In genomic region chr11:88172601-88173325, GRCm38 (mm10) we compare ENCODE assay signal across 8 mouse cellular contexts. TPM values are rescaled to one million over a fixed set of nuclear protein-coding genes. Genes with fewer than 3 reads are reported as not detected.
DNase-seq lines count a peak whose midpoint lies in the region; ATAC-seq and TF ChIP-seq lines count a peak whose summit lies in the region.

No protein-coding gene starts in this region.

- DNase-seq in 3T3-L1 (ENCODE audit: low read depth, low spot score): peak; percentile 88
- DNase-seq in adrenal gland, postnatal 36 days: peak; percentile 65 to 79
- peak; percentile 62 to 75 for DNase-seq in gastrocnemius, postnatal 36 days
- DNase-seq in stomach, postnatal 0 days (ENCODE audit: low spot score): peak; percentile 53
- no peak for DNase-seq in right cerebral cortex, postnatal 14 days
- no peak for DNase-seq in urinary bladder, postnatal 36 days (ENCODE audit: low spot score in 2 of 2)

- peak overlapping the region; percentile 5; the same call in 1 of the 2 replicates for H3K4me2 ChIP-seq in intestine, embryonic 16.5 days (ENCODE audit: low read depth, low read length)
- no peak overlapping the region for H3K4me2 ChIP-seq in lung, embryonic 16.5 days (ENCODE audit: low read depth, low read length)
- peak overlapping the region; percentile 27; the same call in 1 of the 2 replicates for H3K4me2 ChIP-seq in stomach, postnatal 0 days (replicated peaks; ENCODE audit: low read depth)

- H3K9me3 ChIP-seq in intestine, embryonic 16.5 days (ENCODE audit: control insufficient read depth, low read length): no peaks in the 10 kb centered on the region
- no peaks in the 10 kb centered on the region for H3K9me3 ChIP-seq in lung, embryonic 16.5 days (ENCODE audit: control insufficient read depth, low read length)
- H3K9me3 ChIP-seq in stomach, postnatal 0 days (ENCODE audit: control insufficient read depth, low read length): no peaks in the 10 kb centered on the region

- no peak overlapping the region for H3K4me3 ChIP-seq in intestine, embryonic 16.5 days (ENCODE audit: low read length)
- no peak overlapping the region for H3K4me3 ChIP-seq in lung, embryonic 16.5 days (ENCODE audit: low read length)
- no peak overlapping the region for H3K4me3 ChIP-seq in stomach, postnatal 0 days (ENCODE audit: low read depth, low read length)

- peaks cover 28% of the 10 kb centered on the region for H3K4me1 ChIP-seq in intestine, embryonic 16.5 days (ENCODE audit: control insufficient read depth, insufficient read depth, low read length)
- H3K4me1 ChIP-seq in lung, embryonic 16.5 days (replicated peaks; ENCODE audit: control insufficient read depth, insufficient read depth, low read length): peaks cover 28% of the 10 kb centered on the region
- peaks cover 15% of the 10 kb centered on the region for H3K4me1 ChIP-seq in stomach, postnatal 0 days (replicated peaks; ENCODE audit: control insufficient read depth, insufficient read depth)

- H3K36me3 ChIP-seq in intestine, embryonic 16.5 days (ENCODE audit: control insufficient read depth, insufficient read depth, low read length): no peaks in the 10 kb centered on the region
- no peaks in the 10 kb centered on the region for H3K36me3 ChIP-seq in lung, embryonic 16.5 days (ENCODE audit: control insufficient read depth, insufficient read depth, low read length)
- no peaks in the 10 kb centered on the region for H3K36me3 ChIP-seq in stomach, postnatal 0 days (ENCODE audit: control insufficient read depth, insufficient read depth, low read length)

- peak; percentile 78 for ATAC-seq in intestine, embryonic 16.5 days
- peak; percentile 87 for ATAC-seq in lung, embryonic 16.5 days (ENCODE audit: low read depth)
- ATAC-seq in stomach, postnatal 0 days (ENCODE audit: low FRiP score, low TSS enrichment): peak; percentile 72

- peak overlapping the region; percentile 74 for H3K27ac ChIP-seq in intestine, embryonic 16.5 days (ENCODE audit: low read length)
- peak overlapping the region; percentile 51 for H3K27ac ChIP-seq in lung, embryonic 16.5 days (ENCODE audit: low read length)
- peak overlapping the region; percentile 59 for H3K27ac ChIP-seq in stomach, postnatal 0 days (replicated peaks)

- H3K27me3 ChIP-seq in intestine, embryonic 16.5 days (replicated peaks; ENCODE audit: control insufficient read depth, insufficient read depth, low read length): 0 out of 2 replicates have a peak, but pooled peaks cover 2% of the 10 kb centered on the region
- H3K27me3 ChIP-seq in lung, embryonic 16.5 days (ENCODE audit: control insufficient read depth, insufficient read depth, low read depth, low read length): peaks cover 2% of the 10 kb centered on the region; the same call in 1 of the 2 replicates
- no peaks in the 10 kb centered on the region for H3K27me3 ChIP-seq in stomach, postnatal 0 days (ENCODE audit: control insufficient read depth, insufficient read depth, low read length)

- no peak for TF ChIP-seq EP300 in stomach, postnatal 0 days (optimal IDR thresholded peaks at IDR 0.05)

- WGBS in intestine, embryonic 16.5 days: 31% methylated on average over 10 of the region's 10 CpGs
- 19% methylated on average over 10 of the region's 10 CpGs for WGBS in lung, embryonic 16.5 days
- 30% methylated on average over 10 of the region's 10 CpGs for WGBS in stomach, postnatal 0 days

- peak overlapping the region; percentile 9; the same call in 1 of the 2 replicates for H3K9ac ChIP-seq in intestine, embryonic 16.5 days (ENCODE audit: low read depth, low read length)
- H3K9ac ChIP-seq in lung, embryonic 16.5 days (ENCODE audit: low read length): 0 out of 2 replicates have a peak overlapping the region, but pooled peaks have one; percentile 9
- peak overlapping the region; percentile 13; the same call in 1 of the 2 replicates for H3K9ac ChIP-seq in stomach, postnatal 0 days (ENCODE audit: low read length)

- intact Hi-C loops in gastrocnemius, postnatal 36 days (cut with DNase I): no loop called here

- TF ChIP-seq CTCF in stomach, postnatal 0 days (IDR thresholded peaks at IDR 0.05; ENCODE audit: low read depth): no peak

RNA-seq across cellular contexts. Expression of gene Mrps23, which starts 31.4 kb away (rescaled TPM):
- 100 to 1,000 TPM; 151 to 216 TPM for total RNA-seq in adrenal gland, postnatal 36 days (2021)
- total RNA-seq in gastrocnemius, postnatal 36 days (2021): 100 to 1,000 TPM; 123 to 140 TPM
- 56.3 and 63.9 TPM in 2 replicates for polyA plus RNA-seq in intestine, embryonic 16.5 days (2015; fragmentation: Nextera tagmentation; extraction: Ambion mirVana)
- polyA plus RNA-seq in lung, embryonic 16.5 days (2015; fragmentation: Nextera tagmentation; extraction: Ambion mirVana): 50.6 and 55.5 TPM in 2 replicates
- 54.7 and 55.4 TPM in 2 replicates for polyA plus RNA-seq in stomach, postnatal 0 days (2015; fragmentation: Nextera tagmentation; extraction: Ambion mirVana)

Comparison
In these comparisons a context has a peak if more than half of its experiments do, and no peak if none do; other contexts are left out.
1. DNase-seq: peak in 3T3-L1 (single experiment), adrenal gland, postnatal 36 days (2 of 2), gastrocnemius, postnatal 36 days (2 of 2) and stomach, postnatal 0 days (single experiment); none in right cerebral cortex, postnatal 14 days (single experiment) and urinary bladder, postnatal 36 days (0 of 2).
2. Peak in every context shown above with its lines, with median percentiles within 50 percentile points of each other: ATAC-seq, H3K27ac ChIP-seq and H3K9ac ChIP-seq.